Mouse (Mus musculus) CH12.LX (cell line): ENCODE data around the gene Mfsd2b. TPM values are rescaled to one million over a fixed set of nuclear protein-coding genes. Genes with fewer than 3 reads are reported as not detected.

Experiments used
- DNase-seq: peaks from one replicate; pipeline ENCODE4 v3.0.0-alpha.2; 2013; ENCODE audit errors: extremely low read depth
- H3K27ac ChIP-seq: 2 replicates; pipeline ENCODE4 v1.5.1; 2012; ENCODE audit warnings: low read depth, mild to moderate bottlenecking, control low read depth, moderate library complexity; ENCODE audit not compliant: insufficient read depth
- H3K27me3 ChIP-seq: replicated peaks from 2 replicates; pipeline ENCODE3; 2012; ENCODE audit warnings: inconsistent platforms
- H3K36me3 ChIP-seq, 2 experiments: replicated peaks in 1 of 2; 2 replicates each; pipeline versions ENCODE3 to v1.6.1; 2012; ENCODE audit warnings: inconsistent platforms in 1 of 2, low read length in 1 of 2, mild to moderate bottlenecking in 1 of 2, mixed read lengths in 1 of 2, moderate library complexity in 1 of 2; ENCODE audit not compliant: control insufficient read depth in 1 of 2, insufficient read depth in 1 of 2
- H3K4me1 ChIP-seq, 2 experiments: 2 replicates each; pipeline ENCODE4 v1.6.1; 2012; ENCODE audit warnings: inconsistent platforms in 1 of 2, moderate library complexity in 1 of 2; ENCODE audit not compliant: insufficient read depth in 2 of 2, control insufficient read depth in 1 of 2
- H3K4me2 ChIP-seq: 2 replicates; pipeline ENCODE4 v1.6.1; 2012; ENCODE audit warnings: low read depth, mild to moderate bottlenecking, control low read depth; ENCODE audit not compliant: poor library complexity, insufficient read depth, severe bottlenecking
- H3K4me3 ChIP-seq, 3 experiments: fragments of 150-350 bp in 1 of 3; sonication (generic) in 1 of 3; replicated peaks in 1 of 3; 2 replicates each; pipeline versions ENCODE3 to v1.5.1; 2011 to 2012; ENCODE audit warnings: low read depth in 2 of 3, low read length in 2 of 3, mild to moderate bottlenecking in 2 of 3, moderate library complexity in 2 of 3, control low read depth in 1 of 3, improper control_type of control experiment in 1 of 3, inconsistent platforms in 1 of 3, mixed read lengths in 1 of 3; ENCODE audit not compliant: poor library complexity in 1 of 3
- H3K79me2 ChIP-seq: replicated peaks from 2 replicates; pipeline ENCODE4 v1.6.1; 2012; ENCODE audit warnings: mild to moderate bottlenecking, moderate library complexity; ENCODE audit not compliant: control insufficient read depth, poor library complexity, insufficient read depth, severe bottlenecking; ENCODE audit errors: extremely low read depth
- H3K9ac ChIP-seq: 2 replicates; pipeline ENCODE4 v1.6.1; 2012; ENCODE audit warnings: low read depth, mild to moderate bottlenecking, control low read depth, moderate library complexity; ENCODE audit not compliant: insufficient read depth
- H3K9me3 ChIP-seq: replicated peaks from 2 replicates; pipeline ENCODE3; 2012; ENCODE audit warnings: low read length, inconsistent platforms, mixed read lengths
- BHLHE40 ChIP-seq: IDR thresholded peaks from 2 replicates; pipeline ENCODE4 v1.6.1; 2011; ENCODE audit warnings: mild to moderate bottlenecking, low read depth, low read length, improper control_type of control experiment
- CHD1 ChIP-seq: IDR thresholded peaks from 2 replicates; pipeline ENCODE4 v1.6.1; 2012; ENCODE audit warnings: low read depth, low read length, improper control_type of control experiment, inconsistent platforms
- CHD2 ChIP-seq: IDR thresholded peaks from 2 replicates; pipeline ENCODE4 v1.6.1; 2011; ENCODE audit warnings: low read length, improper control_type of control experiment
- CTCF ChIP-seq, 2 experiments: IDR thresholded peaks in 1 of 2; conservative IDR thresholded peaks in 1 of 2; 2 replicates each; pipeline ENCODE4 v1.5.1; 2011 to 2012; ENCODE audit warnings: low read depth in 2 of 2, low read length in 2 of 2, improper control_type of control experiment in 1 of 2, inconsistent platforms in 1 of 2, mild to moderate bottlenecking in 1 of 2, moderate library complexity in 1 of 2
- E2F4 ChIP-seq: IDR thresholded peaks from 2 replicates; pipeline ENCODE4 v1.6.1; 2011; ENCODE audit warnings: low read depth, low read length, improper control_type of control experiment; ENCODE audit not compliant: insufficient replicate concordance
- EP300 ChIP-seq: IDR thresholded peaks from 2 replicates; pipeline ENCODE4 v1.6.1; 2011; ENCODE audit warnings: low read length, improper control_type of control experiment
- ETS1 ChIP-seq: conservative IDR thresholded peaks from 2 replicates; pipeline ENCODE4 v1.6.1; 2012; ENCODE audit warnings: low read depth, mild to moderate bottlenecking, inconsistent platforms, low read length, improper control_type of control experiment, moderate library complexity
- JUN ChIP-seq: IDR thresholded peaks from 2 replicates; pipeline ENCODE4 v1.6.1; 2011; ENCODE audit warnings: low read depth, mild to moderate bottlenecking, low read length, improper control_type of control experiment, moderate library complexity; ENCODE audit not compliant: insufficient read depth
- MAFK ChIP-seq: IDR thresholded peaks from 2 replicates; pipeline ENCODE4 v1.6.1; 2011; ENCODE audit warnings: low read length, improper control_type of control experiment; ENCODE audit not compliant: insufficient replicate concordance
- MAX ChIP-seq: IDR thresholded peaks from 2 replicates; pipeline ENCODE4 v1.6.1; 2011; ENCODE audit warnings: low read length, improper control_type of control experiment
- MEF2A ChIP-seq: IDR thresholded peaks from 2 replicates; pipeline ENCODE4 v1.6.1; 2014; ENCODE audit warnings: low read depth, mild to moderate bottlenecking, inconsistent platforms, low read length, improper control_type of control experiment, borderline replicate concordance
- MXI1 ChIP-seq: IDR thresholded peaks from 2 replicates; pipeline ENCODE4 v1.6.1; 2011; ENCODE audit warnings: mild to moderate bottlenecking, low read depth, low read length, improper control_type of control experiment
- MYC ChIP-seq: IDR thresholded peaks from 2 replicates; pipeline ENCODE4 v1.6.1; 2011; ENCODE audit warnings: low read depth, mild to moderate bottlenecking, improper control_type of control experiment, low read length
- NELFE ChIP-seq: IDR thresholded peaks from 2 replicates; pipeline ENCODE4 v1.6.1; 2011; ENCODE audit warnings: low read depth, low read length, improper control_type of control experiment
- NRF1 ChIP-seq: IDR thresholded peaks from 2 replicates; pipeline ENCODE4 v1.6.1; 2014; ENCODE audit warnings: low read depth, mild to moderate bottlenecking, inconsistent platforms, low read length, improper control_type of control experiment, moderate library complexity
- PAX5 ChIP-seq: IDR thresholded peaks from 2 replicates; pipeline ENCODE4 v1.6.1; 2012; ENCODE audit warnings: low read length, inconsistent platforms, mixed read lengths
- POLR2A ChIP-seq: IDR thresholded peaks from 2 replicates; pipeline ENCODE4 v1.6.1; 2011; ENCODE audit warnings: low read depth, mild to moderate bottlenecking, improper control_type of control experiment, low read length
- RAD21 ChIP-seq: IDR thresholded peaks from 2 replicates; pipeline ENCODE4 v1.6.1; 2011; ENCODE audit warnings: low read depth, mild to moderate bottlenecking, low read length, improper control_type of control experiment, moderate library complexity
- RCOR1 ChIP-seq: conservative IDR thresholded peaks from 2 replicates; pipeline ENCODE4 v1.6.1; 2012; ENCODE audit warnings: low read depth, mild to moderate bottlenecking, inconsistent platforms, low read length, improper control_type of control experiment
- SMC3 ChIP-seq: IDR thresholded peaks from 2 replicates; pipeline ENCODE4 v1.6.1; 2011; ENCODE audit warnings: low read depth, low read length, improper control_type of control experiment
- TCF12 ChIP-seq: IDR thresholded peaks from 2 replicates; pipeline ENCODE4 v1.6.1; 2014; ENCODE audit warnings: low read depth, mild to moderate bottlenecking, inconsistent platforms, low read length, improper control_type of control experiment
- USF1 ChIP-seq: IDR thresholded peaks from 2 replicates; pipeline ENCODE4 v1.6.1; 2014; ENCODE audit warnings: low read depth, mild to moderate bottlenecking, inconsistent platforms, low read length, improper control_type of control experiment
- ZC3H11A ChIP-seq: IDR thresholded peaks from 2 replicates; pipeline ENCODE4 v1.6.1; 2012; ENCODE audit warnings: low read depth, mild to moderate bottlenecking, inconsistent platforms, low read length, improper control_type of control experiment
- ZMIZ1 ChIP-seq: IDR thresholded peaks from 2 replicates; pipeline ENCODE4 v1.6.1; 2012; ENCODE audit warnings: low read depth, mild to moderate bottlenecking, inconsistent platforms, low read length, improper control_type of control experiment
- ZNF384 ChIP-seq: IDR thresholded peaks from 2 replicates; pipeline ENCODE4 v1.6.1; 2012; ENCODE audit warnings: low read depth, low read length, improper control_type of control experiment, inconsistent platforms
- dilution Hi-C: fragments of 300-500 bp; cut with MboI; formaldehyde crosslinking; loops from 2 replicates; pipeline ENCODE4 v1.14.3; 2020; ENCODE audit warnings: low sequenced_read_pairs; ENCODE audit not compliant: extremely low pct_unique_long_range_greater_than_20kb, extremely low pct_ligation_motif_present
- in situ Hi-C: fragments of 300-500 bp; cut with MboI; formaldehyde crosslinking; loops from 3 replicates; pipeline ENCODE4 v1.14.3; 2019; ENCODE audit warnings: low sequenced_read_pairs, low pct_ligation_motif_present, low pct_unique_long_range_greater_than_20kb, mixed read lengths
- polyA plus RNA-seq: library from polyadenylated mRNA; unstranded; fragments of >175 nt; gene quantifications from 2 replicates; pipeline ENCODE4 v1.2.1, GENCODE M21; 2012; ENCODE audit warnings: low read depth; ENCODE audit not compliant: insufficient read length
- total RNA-seq, 2 experiments: library from RNA; depleted of rRNA; stranded (reverse); fragments of 300-350 nt in 1 of 2; fragments of >200 nt in 1 of 2; gene quantifications; 2 replicates each; pipeline ENCODE4 v1.2.3; 2012 to 2014

The Mfsd2b gene
- total and polyA plus RNA-seq, 3 experiments = 0.05 to 0.49 (median 0.21) TPM

DNA sequence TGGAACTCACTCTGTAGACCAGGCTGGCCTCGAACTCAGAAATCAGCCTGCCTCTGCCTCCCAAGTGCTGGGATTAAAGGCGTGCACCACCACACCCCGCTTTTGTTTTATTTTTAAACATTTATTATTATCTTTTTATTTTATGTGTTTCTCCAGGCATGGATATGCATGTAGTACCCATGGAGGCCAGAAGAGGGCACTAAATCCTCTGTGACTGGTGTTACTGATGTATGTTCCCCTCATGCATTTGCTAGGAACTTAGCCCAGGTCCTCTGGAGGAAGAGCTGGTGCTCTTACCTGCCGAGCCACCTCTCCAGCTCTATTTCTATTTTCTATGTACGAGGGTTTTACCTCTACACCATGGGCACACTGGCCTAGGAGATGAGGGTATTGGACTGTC, 18.0 kb downstream of the Mfsd2b start:
- dilution Hi-C loops = no loop called here

GRCm38 (mm10) chr12:4843741-4844140, 30.4 kb downstream of the Mfsd2b start:
- Histone ChIP-seq H3K9ac (peak overlapping the region; percentile 59), H3K79me2 (peaks cover 33% of the 10 kb centered on the region), H3K27me3 (peaks cover 23% of the 10 kb centered on the region), H3K4me1 (peaks cover 3 to 5% of the 10 kb centered on the region in 2 experiments; a peak in 2 of 4 replicates), H3K9me3 (no peaks in the 10 kb centered on the region), H3K27ac (no peak overlapping the region), H3K4me2 (peak overlapping the region; percentile 82), H3K4me3 (peak overlapping the region; percentile 67 to 78 (median 77)), H3K36me3 (peaks cover 3 to 14% of the 10 kb centered on the region in 2 experiments)
- no peak for TF ChIP-seq CTCF (conservative IDR thresholded peaks at IDR 0.05 in 1 of 2, IDR thresholded peaks at IDR 0.05 in 1 of 2; ENCODE audit: low read depth in 2 of 2, low read length in 2 of 2)
- TF ChIP-seq NELFE = peak; percentile 3; the same call in 1 of the 2 replicates
- peak; percentile 75 for TF ChIP-seq NRF1
- TF ChIP-seq RCOR1 = no peak
- TF ChIP-seq POLR2A = no peak
- TF ChIP-seq TCF12 = no peak
- TF ChIP-seq MAX = peak; percentile 76
- no peak for TF ChIP-seq ZMIZ1
- no peak for TF ChIP-seq ZC3H11A
- TF ChIP-seq CHD1 = no peak
- peak; percentile 71 for TF ChIP-seq MYC
- peak; percentile 90 for TF ChIP-seq MXI1
- peak; percentile 96 for TF ChIP-seq BHLHE40
- TF ChIP-seq PAX5 = no peak
- no peak for TF ChIP-seq CHD2
- TF ChIP-seq ZNF384 = no peak
- TF ChIP-seq RAD21 = no peak
- no peak for TF ChIP-seq E2F4
- peak; percentile 28; the same call in 1 of the 2 replicates for TF ChIP-seq ETS1
- no peak for TF ChIP-seq MAFK
- no peak for TF ChIP-seq EP300
- TF ChIP-seq USF1 = no peak
- no peak for TF ChIP-seq SMC3
- no peak for TF ChIP-seq MEF2A
- no peak for TF ChIP-seq JUN
- dilution Hi-C loops (no loop called here), in situ Hi-C loops (loop anchor here (25.0 kb wide), 1 partner anchor 606 kb away; the partner anchor contains the start of genes Cenpo and Ptrhd1)
- peak; percentile 49 for DNase-seq

More for the DNA sequence above, 18.0 kb downstream of the Mfsd2b start:
- H3K4me3 ChIP-seq = no peak overlapping the region
- no peak overlapping the region for H3K4me2 ChIP-seq
- no peak overlapping the region for H3K9ac ChIP-seq
- no peaks in the 10 kb centered on the region for H3K27me3 ChIP-seq
- in situ Hi-C loops = no loop called here
- peak; percentile 20; the same call in 1 of the 2 replicates for TF ChIP-seq SMC3
- no peak for TF ChIP-seq TCF12
- TF ChIP-seq CTCF (conservative IDR thresholded peaks at IDR 0.05 in 1 of 2, IDR thresholded peaks at IDR 0.05 in 1 of 2; ENCODE audit: low read depth in 2 of 2, low read length in 2 of 2) = peak; percentile 37 to 45; a peak in 3 of 4 replicates
- peaks cover 28 to 61% of the 10 kb centered on the region in 2 experiments for H3K36me3 ChIP-seq
- peaks cover 3% of the 10 kb centered on the region for H3K9me3 ChIP-seq
- no peaks in the 10 kb centered on the region for H3K79me2 ChIP-seq
- DNase-seq = peak; percentile 33
- H3K27ac ChIP-seq = no peak overlapping the region
- H3K4me1 ChIP-seq = no peaks in the 10 kb centered on the region
